Mouse (Mus musculus): ENCODE results near the gene Pgpep1l.
A peak's percentile ranks its signal among the peaks of the same experiment; 100 is the strongest.

Gene Pgpep1l

GRCm38 (mm10) chr7:68213842-68214241 is 50.2 kb downstream of the Pgpep1l start:
- DNase-seq: no peak

DNA sequence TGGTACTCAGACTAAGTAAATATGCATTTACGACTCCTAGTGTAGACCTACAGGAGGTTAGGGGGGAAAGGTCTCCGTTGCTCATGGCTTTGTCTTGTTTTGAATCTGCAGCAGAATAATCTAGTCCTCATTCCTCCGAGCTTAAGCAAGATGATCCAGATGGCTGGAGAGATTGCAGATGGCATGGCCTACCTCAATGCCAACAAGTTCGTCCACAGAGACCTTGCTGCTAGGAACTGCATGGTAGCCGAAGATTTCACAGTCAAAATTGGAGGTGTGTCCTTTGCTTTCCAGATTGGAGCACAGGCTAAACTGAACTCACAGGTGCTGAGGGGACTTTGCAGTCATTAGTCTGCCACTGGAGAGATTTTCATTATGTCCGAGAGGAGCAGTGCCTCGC is 52.1 kb downstream of the Pgpep1l start:
- peak; percentile 51 to 73 for DNase-seq

DNA sequence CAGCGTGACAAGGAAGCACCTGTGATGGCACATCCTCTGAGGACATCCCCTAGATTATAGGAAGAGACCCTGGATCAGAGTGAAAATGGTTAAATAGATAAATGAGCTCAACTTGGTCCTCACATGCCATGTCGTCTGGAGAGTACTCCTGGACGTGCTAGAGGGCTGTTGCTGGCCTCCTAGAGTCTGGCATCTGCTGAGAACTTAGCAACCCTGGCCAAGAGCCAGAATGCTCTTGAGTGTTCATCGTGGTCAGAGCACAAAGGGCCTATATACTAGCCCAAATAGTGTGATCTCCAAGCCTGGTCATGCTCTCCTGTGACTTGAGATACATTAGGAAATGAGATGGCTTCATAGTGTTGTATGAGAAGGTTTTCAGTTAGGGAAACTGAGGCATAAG is 53.6 kb downstream of the Pgpep1l start:
- DNase-seq: peak in 1 of 2 experiments; percentile 19

DNA sequence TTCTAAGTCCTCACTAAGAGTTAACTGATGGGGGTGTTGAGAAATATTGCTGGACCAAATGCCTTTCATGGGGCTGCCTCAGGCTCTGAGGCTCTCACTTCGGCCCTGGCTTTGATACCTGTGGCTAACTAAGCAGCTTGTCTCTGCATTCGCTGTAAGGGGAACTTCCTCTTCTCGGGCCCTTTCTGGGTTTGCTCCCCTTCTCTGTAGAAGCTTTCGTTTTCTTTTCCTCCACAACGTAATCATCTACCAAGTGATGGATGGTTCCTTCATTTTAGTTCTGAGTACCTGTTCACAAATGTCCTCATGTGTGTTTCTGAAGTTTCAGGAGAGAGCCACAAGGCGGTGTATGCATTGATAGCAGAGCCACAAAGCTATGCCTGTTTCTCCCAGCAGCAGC is 55.0 kb downstream of the Pgpep1l start:
- DNase-seq: no peak

DNA sequence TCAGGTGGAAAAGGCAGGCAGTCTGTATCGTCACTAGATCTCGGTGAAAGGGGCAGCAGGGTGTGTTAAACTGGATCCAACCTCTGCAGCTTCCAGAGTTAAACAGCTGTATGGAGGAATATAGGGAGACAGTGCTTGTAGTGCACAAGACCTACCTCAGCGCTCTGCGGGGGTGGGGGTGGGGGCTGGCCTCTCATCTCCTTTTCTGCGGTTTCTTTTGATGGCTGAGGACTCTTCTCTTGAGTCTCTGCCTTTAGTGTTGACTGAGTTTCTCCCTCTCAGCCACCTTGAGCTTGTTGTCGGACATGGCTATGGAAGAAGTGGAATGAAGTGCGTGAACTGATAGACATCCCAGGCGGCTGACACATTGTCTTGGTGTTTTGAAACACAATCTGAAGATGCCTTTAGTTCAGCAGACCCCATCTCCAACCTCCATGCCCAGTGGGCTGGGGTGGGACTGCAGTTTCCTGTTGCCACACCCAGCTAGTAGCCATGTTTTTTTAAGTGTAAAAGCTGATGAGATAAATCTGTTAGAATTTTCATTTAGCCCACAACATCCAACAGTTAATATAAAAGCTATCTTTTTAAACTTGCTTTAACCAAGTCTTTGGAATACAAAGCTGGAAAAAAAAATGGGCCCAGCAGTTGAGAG is 58.1 kb downstream of the Pgpep1l start:
- no peak for DNase-seq

DNA sequence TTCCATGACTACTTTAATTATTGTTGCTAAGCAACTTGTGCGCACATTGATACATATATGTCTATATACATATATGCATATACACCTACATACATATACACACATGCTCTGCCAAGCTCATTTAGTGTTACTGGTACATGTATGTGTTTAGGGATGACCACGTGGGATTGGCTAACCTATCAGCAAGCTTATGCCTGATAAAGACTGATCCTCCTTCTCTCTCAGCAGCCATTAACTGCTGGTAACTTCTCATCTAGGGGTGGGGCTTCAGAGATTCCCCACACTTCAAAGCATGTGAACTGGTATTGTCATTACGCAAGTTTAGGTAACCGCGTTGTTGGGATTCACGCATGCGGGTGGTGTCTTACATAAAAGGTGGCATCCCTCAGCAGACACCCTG is 64.4 kb downstream of the Pgpep1l start:
- DNase-seq: no peak

GRCm38 (mm10) chr7:68193958-68194695 is 69.9 kb downstream of the Pgpep1l start:
- DNase-seq: no peak

GRCm38 (mm10) chr7:68189691-68190456 is 74.2 kb downstream of the Pgpep1l start:
- peak; percentile 31 to 48 for DNase-seq

DNA sequence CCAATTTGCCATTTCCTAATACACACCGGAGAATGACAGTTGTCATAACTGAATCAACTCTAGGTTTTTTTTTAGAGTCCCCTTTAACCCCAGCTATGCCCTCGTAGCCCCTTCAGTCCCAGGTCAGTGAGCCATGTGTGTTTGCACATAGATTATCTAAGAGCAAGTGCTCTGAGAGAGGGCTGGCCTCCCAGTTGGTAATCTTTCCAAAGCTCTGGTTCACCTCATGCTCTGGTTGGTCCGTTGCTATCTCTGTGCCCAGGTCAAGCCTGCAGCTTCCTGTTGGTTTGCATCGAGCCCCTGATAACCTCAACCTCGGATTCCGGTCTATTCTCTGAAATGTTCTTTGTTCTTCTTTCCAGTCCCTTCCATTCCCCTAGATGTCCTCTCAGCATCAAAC is 74.8 kb downstream of the Pgpep1l start:
- DNase-seq: no peak

All from cerebellum, postnatal 14 days (tissue).